Mouse (Mus musculus): ENCODE results near the gene Rad21l. TPM values are rescaled to one million over a fixed set of nuclear protein-coding genes. Genes with fewer than 3 reads are reported as not detected.
"Not testable (repeated sequence)": the region's sequence is repeated elsewhere in the genome, so short reads cannot be mapped to it uniquely, and the experiment has no call there.

The Rad21l gene
- polyA plus RNA-seq, 1 experiment = 0.31 TPM

DNA sequence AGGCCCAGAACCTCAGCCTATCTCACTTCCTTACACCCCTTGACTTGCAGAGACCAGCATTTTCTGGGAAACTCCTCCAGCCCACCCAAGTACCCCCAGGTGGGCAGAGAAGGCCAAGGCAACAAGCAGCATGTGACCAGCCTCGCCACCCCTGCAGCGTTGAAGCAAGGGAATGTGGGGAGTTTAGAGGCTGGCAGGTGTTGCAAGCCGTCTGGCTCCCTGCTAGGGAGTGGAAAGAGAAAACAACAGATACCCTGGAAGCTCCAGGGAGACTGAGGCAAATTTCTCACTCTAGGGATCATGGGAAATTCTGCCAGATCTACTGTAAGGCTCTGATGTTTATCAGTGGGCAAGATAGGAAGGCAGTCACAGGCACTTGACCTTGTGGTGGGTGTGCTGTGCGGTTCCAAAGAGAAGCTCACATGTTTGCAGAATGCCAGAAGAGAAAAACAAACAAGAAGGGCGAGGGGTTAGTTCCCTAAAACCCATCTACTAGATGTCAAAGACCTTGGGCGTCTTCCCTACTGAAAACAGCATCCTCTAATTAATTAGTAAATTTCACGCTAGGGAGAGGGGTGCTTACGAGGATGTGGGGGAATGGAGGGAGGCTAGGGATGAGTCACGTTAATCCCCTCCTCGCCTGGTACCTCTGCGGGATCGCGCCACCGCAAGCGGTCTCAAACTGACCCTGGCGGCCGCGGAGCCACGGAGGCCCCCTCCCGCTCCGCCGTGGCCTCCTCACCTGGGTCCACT is 36.8 kb downstream of the Rad21l start:
- TF ChIP-seq POLR2A (IDR thresholded peaks at IDR 0.05; ENCODE audit: extremely low read depth, insufficient read depth, low read length) (peak; percentile 35; the same call in 1 of the 2 replicates), CTCF (IDR thresholded peaks at IDR 0.05; ENCODE audit: extremely low read depth, insufficient read depth, low read length) (no peak)
- peak overlapping the region; percentile 95 for H3K27ac ChIP-seq (ENCODE audit: insufficient read depth, low read length)

DNA sequence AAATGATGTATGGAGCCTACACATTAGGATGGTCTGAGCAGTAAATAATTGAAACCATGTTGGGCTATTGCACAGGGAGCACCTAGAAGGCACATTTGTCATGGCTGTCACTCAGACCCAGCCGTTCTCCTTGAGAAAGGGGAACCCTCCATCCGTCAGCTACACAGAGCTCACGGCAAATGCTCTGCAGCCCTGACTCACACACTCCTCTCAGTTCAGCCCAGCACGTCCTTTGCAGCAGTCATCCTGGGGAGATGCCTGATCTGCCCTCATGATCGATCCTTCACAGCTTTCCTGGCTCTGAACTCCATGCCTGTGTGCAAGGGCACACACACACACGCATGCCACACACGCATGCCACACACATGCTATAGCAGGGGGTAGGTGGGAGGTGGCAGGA is 39.0 kb downstream of the Rad21l start:
- Histone ChIP-seq H3K4me1 (ENCODE audit: control insufficient read depth, insufficient read depth, low read length) (peaks cover 9% of the 10 kb centered on the region; the same call in 1 of the 2 replicates), H3K4me3 (ENCODE audit: insufficient read depth, low read length) (peak overlapping the region; percentile 47), H3K27ac (ENCODE audit: insufficient read depth, low read length) (peak overlapping the region; percentile 19)
- TF ChIP-seq CTCF (IDR thresholded peaks at IDR 0.05; ENCODE audit: extremely low read depth, insufficient read depth, low read length) (no peak), POLR2A (IDR thresholded peaks at IDR 0.05; ENCODE audit: extremely low read depth, insufficient read depth, low read length) (peak; percentile 75; the same call in 1 of the 2 replicates)

More for the DNA sequence above, 36.8 kb downstream of the Rad21l start:
- peak overlapping the region; percentile 47 for H3K4me3 ChIP-seq (ENCODE audit: insufficient read depth, low read length)
- peaks cover 9% of the 10 kb centered on the region; the same call in 1 of the 2 replicates for H3K4me1 ChIP-seq (ENCODE audit: control insufficient read depth, insufficient read depth, low read length)

DNA sequence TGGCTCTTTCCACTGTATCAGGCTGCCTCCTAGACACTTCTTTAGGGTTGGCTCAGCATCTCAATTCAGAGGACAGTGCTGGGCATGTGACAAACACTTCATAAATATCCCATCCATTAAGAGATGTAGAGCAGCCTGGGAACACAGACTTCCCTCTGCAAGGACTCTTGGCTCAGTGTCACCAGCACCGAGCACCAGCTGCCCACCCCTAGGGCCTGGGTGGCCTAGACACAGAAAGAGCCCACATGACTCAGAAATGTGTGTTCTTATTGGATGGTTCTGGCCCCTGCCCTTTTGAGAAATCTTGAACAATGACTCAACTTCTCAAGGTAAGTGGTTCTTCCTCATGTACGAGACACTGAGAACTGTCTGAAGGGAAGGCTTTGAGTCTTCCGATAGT is 40.3 kb downstream of the Rad21l start:
- TF ChIP-seq POLR2A (IDR thresholded peaks at IDR 0.05; ENCODE audit: extremely low read depth, insufficient read depth, low read length) = no peak
- no peak for TF ChIP-seq CTCF (IDR thresholded peaks at IDR 0.05; ENCODE audit: extremely low read depth, insufficient read depth, low read length)
- Histone ChIP-seq H3K4me3 (ENCODE audit: insufficient read depth, low read length) (no peak overlapping the region; the same call in 1 of the 2 replicates), H3K27ac (ENCODE audit: insufficient read depth, low read length) (no peak overlapping the region), H3K4me1 (ENCODE audit: control insufficient read depth, insufficient read depth, low read length) (peaks cover 9% of the 10 kb centered on the region; the same call in 1 of the 2 replicates)

DNA sequence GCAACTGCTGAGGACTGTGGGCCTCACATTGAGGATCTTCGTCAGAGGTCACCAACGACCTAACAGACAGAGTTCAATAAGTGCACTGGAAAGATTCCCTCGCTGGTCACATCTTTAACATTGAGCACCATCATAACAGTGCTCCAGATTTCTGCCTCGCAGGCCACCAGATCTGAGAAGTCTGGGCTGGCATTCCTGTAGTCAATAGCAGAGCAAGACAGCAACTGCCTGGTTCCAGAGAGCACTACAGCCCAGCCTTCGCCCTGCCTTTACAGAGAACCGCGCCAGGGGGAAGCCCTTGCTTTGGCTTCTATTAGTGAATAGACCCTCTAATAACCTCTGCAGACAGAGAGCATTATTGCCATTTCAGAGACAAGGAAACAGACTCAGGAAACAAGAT is 42.0 kb downstream of the Rad21l start:
- TF ChIP-seq POLR2A (IDR thresholded peaks at IDR 0.05; ENCODE audit: extremely low read depth, insufficient read depth, low read length) (no peak), CTCF (IDR thresholded peaks at IDR 0.05; ENCODE audit: extremely low read depth, insufficient read depth, low read length) (no peak)
- H3K4me1 ChIP-seq (ENCODE audit: control insufficient read depth, insufficient read depth, low read length) = peaks cover 11% of the 10 kb centered on the region; the same call in 1 of the 2 replicates
- no peak overlapping the region for H3K4me3 ChIP-seq (ENCODE audit: insufficient read depth, low read length)
- no peak overlapping the region for H3K27ac ChIP-seq (ENCODE audit: insufficient read depth, low read length)

DNA sequence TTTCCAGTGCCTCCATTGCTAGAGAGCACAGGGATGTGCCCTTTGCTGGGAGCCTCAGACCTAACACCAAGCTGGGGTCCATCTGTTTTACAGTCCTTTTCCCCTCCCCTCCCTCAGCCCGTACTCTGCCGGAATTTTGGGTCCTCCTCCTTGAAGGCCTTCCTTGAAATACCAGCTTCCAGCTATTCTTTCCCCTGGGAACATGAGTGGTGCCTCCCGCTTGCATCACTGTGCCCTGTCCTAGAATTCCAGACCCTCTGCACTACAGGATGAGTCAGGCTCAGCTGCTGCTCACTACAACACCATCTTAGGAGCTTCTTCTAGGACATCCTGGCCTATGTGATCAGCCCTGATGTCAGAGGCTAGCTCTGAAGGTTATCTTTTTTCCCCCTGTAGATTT is 44.6 kb downstream of the Rad21l start:
- TF ChIP-seq POLR2A (IDR thresholded peaks at IDR 0.05; ENCODE audit: extremely low read depth, insufficient read depth, low read length) (no peak), CTCF (IDR thresholded peaks at IDR 0.05; ENCODE audit: extremely low read depth, insufficient read depth, low read length) (no peak)
- H3K4me1 ChIP-seq (ENCODE audit: control insufficient read depth, insufficient read depth, low read length) = peaks cover 6% of the 10 kb centered on the region; the same call in 1 of the 2 replicates
- H3K27ac ChIP-seq (ENCODE audit: insufficient read depth, low read length) = no peak overlapping the region
- no peak overlapping the region for H3K4me3 ChIP-seq (ENCODE audit: insufficient read depth, low read length)

DNA sequence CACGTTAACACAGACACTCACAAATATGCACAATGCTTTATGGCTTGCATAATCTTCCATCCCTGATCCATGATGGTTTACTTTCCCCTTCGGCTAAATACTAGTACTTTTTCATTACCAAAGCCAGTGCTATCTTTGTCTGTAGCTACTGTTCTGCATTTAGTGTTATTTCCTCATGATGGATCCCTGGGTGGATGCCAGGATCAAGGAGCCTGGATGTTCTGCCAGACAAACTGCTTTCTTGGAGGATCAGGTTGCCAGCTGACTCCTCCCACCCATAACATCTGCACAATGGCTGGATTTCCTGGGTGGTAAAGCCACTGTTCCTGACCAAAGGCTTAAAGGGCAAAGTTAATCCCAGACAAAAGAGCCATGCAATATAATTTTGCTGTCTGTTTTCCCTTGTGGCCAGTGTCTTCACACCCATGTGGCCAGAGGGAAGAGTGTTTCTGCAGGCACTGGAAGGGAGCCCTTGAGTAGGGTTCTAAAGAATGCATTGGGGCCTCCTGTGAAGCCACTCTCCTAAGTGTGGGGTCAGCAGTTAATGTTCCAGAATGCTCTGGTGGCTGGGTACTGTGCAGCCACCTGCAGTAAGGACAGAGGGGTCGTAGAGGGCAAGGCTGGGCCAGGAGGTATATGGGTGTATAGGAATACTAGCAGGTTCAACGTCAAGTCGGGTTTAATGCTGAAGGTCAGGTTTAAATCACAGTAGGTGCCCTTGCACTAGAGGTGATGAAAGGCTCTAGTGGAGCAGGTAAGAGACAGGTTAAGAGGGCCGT is 51.6 kb downstream of the Rad21l start:
- Histone ChIP-seq H3K4me3 (ENCODE audit: insufficient read depth, low read length) (no peak overlapping the region), H3K4me1 (ENCODE audit: control insufficient read depth, insufficient read depth, low read length) (peaks cover 27% of the 10 kb centered on the region), H3K27ac (ENCODE audit: insufficient read depth, low read length) (peak overlapping the region; percentile 96)
- TF ChIP-seq POLR2A (IDR thresholded peaks at IDR 0.05; ENCODE audit: extremely low read depth, insufficient read depth, low read length) = no peak
- no peak for TF ChIP-seq CTCF (IDR thresholded peaks at IDR 0.05; ENCODE audit: extremely low read depth, insufficient read depth, low read length)

DNA sequence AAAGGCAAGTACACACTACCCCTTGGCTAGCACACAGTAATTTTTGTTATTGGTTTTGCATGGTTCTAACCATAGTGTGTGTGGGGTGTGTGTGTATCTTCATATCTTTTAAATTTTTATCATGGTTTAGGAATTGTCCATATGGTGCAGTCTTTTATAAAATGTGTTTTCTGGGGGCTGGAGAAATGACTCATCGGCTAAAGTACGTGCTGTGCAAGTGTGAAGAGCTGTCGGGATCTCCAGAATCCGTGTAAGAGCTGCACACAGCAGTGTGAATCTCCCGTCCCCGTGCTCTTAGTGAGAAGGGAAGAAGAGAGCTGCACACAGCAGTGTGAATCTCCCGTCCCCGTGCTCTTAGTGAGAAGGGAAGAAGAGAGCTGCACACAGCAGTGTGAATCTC is 52.6 kb downstream of the Rad21l start:
- H3K4me1 ChIP-seq (ENCODE audit: control insufficient read depth, insufficient read depth, low read length) = peaks cover 27% of the 10 kb centered on the region
- H3K27ac ChIP-seq (ENCODE audit: insufficient read depth, low read length); H3K4me3 ChIP-seq (ENCODE audit: insufficient read depth, low read length): not testable (repeated sequence)

DNA sequence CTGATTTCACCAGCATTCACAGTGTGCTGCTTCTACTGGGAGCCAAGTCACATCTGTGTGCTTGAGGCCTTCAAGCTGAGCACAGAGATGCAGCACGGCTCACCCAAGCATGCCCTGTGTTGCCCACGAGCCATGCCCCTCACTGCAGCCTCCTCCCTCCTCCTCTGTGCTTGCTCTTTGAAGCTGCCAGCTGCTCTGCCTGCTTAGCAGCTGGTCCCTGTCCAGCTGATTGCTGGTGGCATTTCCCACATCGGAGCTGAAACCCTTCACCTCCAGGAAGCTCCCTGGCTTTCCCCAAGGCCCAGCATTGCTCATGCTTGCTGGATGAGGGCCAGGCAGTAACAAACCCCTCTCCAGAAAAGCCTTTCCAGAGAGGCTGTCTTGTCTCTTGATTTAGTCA is 58.4 kb downstream of the Rad21l start:
- 0 out of 2 replicates have a peak overlapping the region, but pooled peaks have one; percentile 18 for H3K27ac ChIP-seq (ENCODE audit: insufficient read depth, low read length)
- no peak for TF ChIP-seq POLR2A (IDR thresholded peaks at IDR 0.05; ENCODE audit: extremely low read depth, insufficient read depth, low read length)
- no peak for TF ChIP-seq CTCF (IDR thresholded peaks at IDR 0.05; ENCODE audit: extremely low read depth, insufficient read depth, low read length)

DNA sequence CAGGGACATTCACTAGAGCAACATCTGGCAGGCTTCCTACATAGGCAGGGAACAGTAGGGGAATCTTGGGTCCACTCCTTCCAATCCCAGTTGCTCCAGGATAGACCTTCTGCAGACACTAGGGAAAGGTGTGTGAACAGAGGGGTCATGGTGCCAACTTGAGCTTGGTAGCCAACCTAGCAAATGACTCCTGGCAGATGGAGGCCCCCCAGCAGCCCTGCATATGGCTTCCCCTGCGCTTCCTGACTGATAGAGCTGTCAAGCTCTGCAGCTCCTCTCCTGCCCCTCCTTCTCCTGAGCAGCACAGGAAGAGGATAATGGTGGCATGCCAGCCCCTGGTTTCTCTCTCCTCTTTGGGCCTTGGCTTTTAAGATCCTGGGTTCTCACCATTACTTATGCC is 59.9 kb downstream of the Rad21l start:
- TF ChIP-seq CTCF (IDR thresholded peaks at IDR 0.05; ENCODE audit: extremely low read depth, insufficient read depth, low read length) (no peak), POLR2A (IDR thresholded peaks at IDR 0.05; ENCODE audit: extremely low read depth, insufficient read depth, low read length) (no peak)
- Histone ChIP-seq H3K27ac (ENCODE audit: insufficient read depth, low read length) (peak overlapping the region; percentile 71; the same call in 1 of the 2 replicates), H3K4me3 (ENCODE audit: insufficient read depth, low read length) (no peak overlapping the region), H3K4me1 (ENCODE audit: control insufficient read depth, insufficient read depth, low read length) (peaks cover 30% of the 10 kb centered on the region)

More for the DNA sequence above, 58.4 kb downstream of the Rad21l start:
- Histone ChIP-seq H3K4me3 (ENCODE audit: insufficient read depth, low read length) (no peak overlapping the region), H3K4me1 (ENCODE audit: control insufficient read depth, insufficient read depth, low read length) (peaks cover 22% of the 10 kb centered on the region)
